Mouse (Mus musculus) forebrain, embryonic 16.5 days (tissue): Measurements from ENCODE around the gene Lrrc74a. TPM values are rescaled to one million over a fixed set of nuclear protein-coding genes. Genes with fewer than 3 reads are reported as not detected.
A peak's percentile ranks its signal among the peaks of the same experiment; 100 is the strongest.

Experiments used
- ATAC-seq: fragments of 200-750 bp; cut with Nextera tagmentation; 2 replicates; pipeline ENCODE4 v1.8.0; 2017; ENCODE audit warnings: mild to moderate bottlenecking, moderate library complexity
- H3K27ac ChIP-seq: fragments of 300-500 bp; sonication (generic); 2 replicates; pipeline ENCODE4 v1.5.1; 2014; ENCODE audit warnings: low read length, control low read depth
- H3K27me3 ChIP-seq: fragments of 300-500 bp; sonication (generic); replicated peaks from 2 replicates; pipeline ENCODE4 v1.6.1; 2014; ENCODE audit warnings: low read length; ENCODE audit not compliant: control insufficient read depth, insufficient read depth
- H3K36me3 ChIP-seq: fragments of 300-500 bp; sonication (generic); 2 replicates; pipeline ENCODE4 v1.6.1; 2014; ENCODE audit not compliant: control insufficient read depth, insufficient read depth
- H3K4me1 ChIP-seq: fragments of 300-500 bp; sonication (generic); replicated peaks from 2 replicates; pipeline ENCODE4 v1.6.1; 2014; ENCODE audit warnings: low read length; ENCODE audit not compliant: control insufficient read depth, insufficient read depth
- H3K4me2 ChIP-seq: fragments of 300-500 bp; sonication (generic); 2 replicates; pipeline ENCODE4 v1.6.1; 2014; ENCODE audit warnings: mild to moderate bottlenecking, low read length, control low read depth
- H3K4me3 ChIP-seq: fragments of 300-500 bp; sonication (generic); replicated peaks from 2 replicates; pipeline ENCODE4 v1.5.1; 2014; ENCODE audit warnings: mild to moderate bottlenecking, low read length, control low read depth
- H3K9ac ChIP-seq: fragments of 300-500 bp; sonication (generic); replicated peaks from 2 replicates; pipeline ENCODE4 v1.6.1; 2014; ENCODE audit warnings: low read depth, low read length, control low read depth
- H3K9me3 ChIP-seq: fragments of 300-500 bp; sonication (generic); 2 replicates; pipeline ENCODE4 v1.6.1; 2016; ENCODE audit warnings: low read length; ENCODE audit not compliant: control insufficient read depth
- WGBS: fragments of 180-500 bp; shearing (Covaris S2); extraction: QIAGEN DNeasy Blood & Tissue Kit; methylation state at CpG from one replicate; pipeline ENCODE4 v1.1.7; 2014; 5-methylcytosine and 5-hydroxymethylcytosine counted together
- polyA plus RNA-seq: library from polyadenylated mRNA; unstranded; fragments of >200 nt; fragmentation: Nextera tagmentation; extraction: Ambion mirVana; gene quantifications from 2 replicates; pipeline ENCODE4 v1.2.1, GENCODE M21; 2015

Lrrc74a gene
- polyA plus RNA-seq, 1 experiment from 2014 or later, result not detected

GRCm38 (mm10) chr12:86775561-86776280 is 41.6 kb downstream of the Lrrc74a start:
- peaks cover 18% of the 10 kb centered on the region for H3K4me1 ChIP-seq
- no peak for ATAC-seq
- no peaks in the 10 kb centered on the region for H3K36me3 ChIP-seq
- H3K27me3 ChIP-seq, result no peaks in the 10 kb centered on the region
- no peaks in the 10 kb centered on the region for H3K9me3 ChIP-seq
- WGBS, result 77% methylated on average over 7 of the region's 7 CpGs
- H3K4me2 ChIP-seq, result no peak overlapping the region
- H3K27ac ChIP-seq, result no peak overlapping the region
- no peak overlapping the region for H3K4me3 ChIP-seq
- H3K9ac ChIP-seq, result no peak overlapping the region

- Histone ChIP-seq H3K9ac (no peak overlapping the region), H3K27ac (no peak overlapping the region), H3K4me2 (no peak overlapping the region), H3K27me3 (no peaks in the 10 kb centered on the region), H3K9me3 (no peaks in the 10 kb centered on the region), H3K36me3 (no peaks in the 10 kb centered on the region), H3K4me3 (no peak overlapping the region), H3K4me1 (peaks cover 14% of the 10 kb centered on the region)
- 85% methylated on average over 7 of the region's 7 CpGs for WGBS
- no peak for ATAC-seq
Measured at GRCm38 (mm10) chr12:86776341-86776860, 42.2 kb downstream of the Lrrc74a start.

- Histone ChIP-seq H3K4me2 (no peak overlapping the region), H3K27ac (no peak overlapping the region), H3K4me1 (peaks cover 3% of the 10 kb centered on the region; the same call in 1 of the 2 replicates), H3K9ac (no peak overlapping the region), H3K27me3 (no peaks in the 10 kb centered on the region), H3K9me3 (no peaks in the 10 kb centered on the region), H3K4me3 (no peak overlapping the region), H3K36me3 (no peaks in the 10 kb centered on the region)
- no peak for ATAC-seq
- WGBS, result 90% methylated on average over 4 of the region's 4 CpGs
Measured at GRCm38 (mm10) chr12:86778531-86778930, 44.4 kb downstream of the Lrrc74a start.

- Histone ChIP-seq H3K27me3 (no peaks in the 10 kb centered on the region), H3K9ac (no peak overlapping the region), H3K36me3 (no peaks in the 10 kb centered on the region), H3K4me1 (peaks cover 3% of the 10 kb centered on the region; the same call in 1 of the 2 replicates), H3K4me3 (no peak overlapping the region), H3K9me3 (no peaks in the 10 kb centered on the region), H3K27ac (no peak overlapping the region), H3K4me2 (no peak overlapping the region)
- 41% methylated on average over 11 of the region's 11 CpGs for WGBS
- no peak for ATAC-seq
Measured at GRCm38 (mm10) chr12:86779206-86779989, 45.2 kb downstream of the Lrrc74a start.

- H3K4me1 ChIP-seq, result peaks cover 10% of the 10 kb centered on the region
- H3K27me3 ChIP-seq, result no peaks in the 10 kb centered on the region
- H3K27ac ChIP-seq, result no peak overlapping the region
- H3K9me3 ChIP-seq, result no peaks in the 10 kb centered on the region
- WGBS, result 33% methylated on average over 6 of the region's 6 CpGs
- H3K36me3 ChIP-seq, result no peaks in the 10 kb centered on the region
- H3K9ac ChIP-seq, result no peak overlapping the region
- ATAC-seq, result no peak
- H3K4me2 ChIP-seq, result no peak overlapping the region
- H3K4me3 ChIP-seq, result no peak overlapping the region
Measured at GRCm38 (mm10) chr12:86781654-86782202, 47.6 kb downstream of the Lrrc74a start.

- no peaks in the 10 kb centered on the region for H3K27me3 ChIP-seq
- no peaks in the 10 kb centered on the region for H3K36me3 ChIP-seq
- H3K4me3 ChIP-seq, result no peak overlapping the region
- 19% methylated on average over 12 of the region's 12 CpGs for WGBS
- no peaks in the 10 kb centered on the region for H3K9me3 ChIP-seq
- H3K9ac ChIP-seq, result no peak overlapping the region
- peak overlapping the region; percentile 73 for H3K27ac ChIP-seq
- 0 out of 2 replicates have a peak overlapping the region, but pooled peaks have one; percentile 4 for H3K4me2 ChIP-seq
- ATAC-seq, result peak; percentile 80
- H3K4me1 ChIP-seq, result peaks cover 26% of the 10 kb centered on the region
Measured at GRCm38 (mm10) chr12:86786149-86787019, 52.2 kb downstream of the Lrrc74a start.

- H3K9ac ChIP-seq, result no peak overlapping the region
- peak overlapping the region; percentile 73 for H3K27ac ChIP-seq
- H3K4me3 ChIP-seq, result no peak overlapping the region
- ATAC-seq, result peak; percentile 9; the same call in 1 of the 2 replicates
- H3K36me3 ChIP-seq, result no peaks in the 10 kb centered on the region
- WGBS, result 25% methylated on average over 4 of the region's 4 CpGs
- H3K4me1 ChIP-seq, result peaks cover 23% of the 10 kb centered on the region
- H3K4me2 ChIP-seq, result no peak overlapping the region
- H3K27me3 ChIP-seq, result no peaks in the 10 kb centered on the region
- H3K9me3 ChIP-seq, result no peaks in the 10 kb centered on the region
Measured at GRCm38 (mm10) chr12:86787020-86787553, 52.9 kb downstream of the Lrrc74a start.

GRCm38 (mm10) chr12:86790100-86790848 is 56.1 kb downstream of the Lrrc74a start:
- H3K4me1 ChIP-seq, result peaks cover 28% of the 10 kb centered on the region
- H3K27me3 ChIP-seq, result no peaks in the 10 kb centered on the region
- H3K4me2 ChIP-seq, result no peak overlapping the region
- ATAC-seq, result no peak
- H3K9ac ChIP-seq, result no peak overlapping the region
- 27% methylated on average over 6 of the region's 6 CpGs for WGBS
- no peak overlapping the region for H3K4me3 ChIP-seq
- no peaks in the 10 kb centered on the region for H3K36me3 ChIP-seq
- no peak overlapping the region for H3K27ac ChIP-seq
- H3K9me3 ChIP-seq, result no peaks in the 10 kb centered on the region
